Mouse (Mus musculus): ENCODE data around the gene Trim47. TPM values are rescaled to one million over a fixed set of nuclear protein-coding genes. Genes with fewer than 3 reads are reported as not detected.
A peak's percentile ranks its signal among the peaks of the same experiment; 100 is the strongest.

The Trim47 gene
- total RNA-seq, 1 experiment from 2014 or later: 19.9 TPM

GRCm38 (mm10) chr11:116063562-116063961 lies 63.4 kb downstream of the Trim47 start:
- DNase-seq: peak; percentile 29

GRCm38 (mm10) chr11:116062521-116062920 lies 64.5 kb downstream of the Trim47 start:
- no peak for DNase-seq

- no peak for DNase-seq
These were observed 65.2 kb downstream of the Trim47 start for GRCm38 (mm10) chr11:116061641-116062415.

GRCm38 (mm10) chr11:116060596-116060995 lies 66.4 kb downstream of the Trim47 start:
- DNase-seq: no peak

GRCm38 (mm10) chr11:116059691-116060025 lies 67.4 kb downstream of the Trim47 start:
- DNase-seq: no peak

- no peak for DNase-seq
These were observed 67.9 kb downstream of the Trim47 start for GRCm38 (mm10) chr11:116058868-116059690.

- no peak for DNase-seq
These were observed 68.9 kb downstream of the Trim47 start for GRCm38 (mm10) chr11:116058022-116058614.

- DNase-seq: no peak
These were observed 69.7 kb downstream of the Trim47 start for GRCm38 (mm10) chr11:116057237-116057881.

- DNase-seq: no peak
These were observed 71.1 kb downstream of the Trim47 start for GRCm38 (mm10) chr11:116055873-116056272.

Other genes starting within 250 kb of the Trim47 start
- gene Smim5, start 227.2 kb downstream of the Trim47 start, total RNA-seq (2021): 0.82 and 1.3 TPM in 2 replicates
- gene Smim6, start 215.2 kb downstream of the Trim47 start, total RNA-seq (2021): not detected in 2 replicates
- 40.9 and 42.9 TPM in 2 replicates for gene Sap30bp, start 193.9 kb downstream of the Trim47 start, total RNA-seq (2021)
- 18.3 and 22.3 TPM in 2 replicates for gene Recql5, start 193.7 kb downstream of the Trim47 start, total RNA-seq (2021)
- gene Itgb4, start 152.5 kb downstream of the Trim47 start, total RNA-seq (2021): 3.6 and 4.4 TPM in 2 replicates
- 41.5 and 51.9 TPM in 2 replicates for gene Galk1, start 114.5 kb downstream of the Trim47 start, total RNA-seq (2021)
- 340 and 347 TPM in 2 replicates for gene H3f3b, start 99.2 kb downstream of the Trim47 start, total RNA-seq (2021)
- gene Unk, start 96.9 kb downstream of the Trim47 start, total RNA-seq (2021): 20.6 and 24.4 TPM in 2 replicates
- gene Unc13d, start 49.2 kb downstream of the Trim47 start, total RNA-seq (2021): 0.74 and 4.0 TPM in 2 replicates
- 121 and 127 TPM in 2 replicates for gene Wbp2, start 40.2 kb downstream of the Trim47 start, total RNA-seq (2021)
- gene Trim65, start 3.9 kb upstream of the Trim47 start, total RNA-seq (2021): 8.6 and 10.2 TPM in 2 replicates
- gene Mrpl38, start 11.7 kb upstream of the Trim47 start, total RNA-seq (2021): 90.7 and 95.0 TPM in 2 replicates
- 28.1 and 31.0 TPM in 2 replicates for gene Fbf1, start 41.0 kb upstream of the Trim47 start, total RNA-seq (2021)
- 16.7 and 20.0 TPM in 2 replicates for gene Ten1, start 71.6 kb upstream of the Trim47 start, total RNA-seq (2021)
- 150 and 199 TPM in 2 replicates for gene Acox1, start 71.8 kb upstream of the Trim47 start, total RNA-seq (2021)
- gene Evpl, start 110.9 kb upstream of the Trim47 start, total RNA-seq (2021): 1.3 and 1.7 TPM in 2 replicates
- 63.1 and 70.4 TPM in 2 replicates for gene Srp68, start 147.0 kb upstream of the Trim47 start, total RNA-seq (2021)
- gene Galr2, start 153.7 kb upstream of the Trim47 start, total RNA-seq (2021): not detected in 2 replicates
- 50.5 and 62.8 TPM in 2 replicates for gene Exoc7, start 180.0 kb upstream of the Trim47 start, total RNA-seq (2021)
- gene Foxj1, start 208.2 kb upstream of the Trim47 start, total RNA-seq (2021): 0.23 and 0.30 TPM in 2 replicates